Mouse (Mus musculus): ENCODE measurements at regions not wholly inside any gene's neighbourhood (a gene's known extent, or its start where the extent isn't known, plus 50 kb on each side); places are given as distances from the start of the nearest gene placed in this dataset.

DNA sequence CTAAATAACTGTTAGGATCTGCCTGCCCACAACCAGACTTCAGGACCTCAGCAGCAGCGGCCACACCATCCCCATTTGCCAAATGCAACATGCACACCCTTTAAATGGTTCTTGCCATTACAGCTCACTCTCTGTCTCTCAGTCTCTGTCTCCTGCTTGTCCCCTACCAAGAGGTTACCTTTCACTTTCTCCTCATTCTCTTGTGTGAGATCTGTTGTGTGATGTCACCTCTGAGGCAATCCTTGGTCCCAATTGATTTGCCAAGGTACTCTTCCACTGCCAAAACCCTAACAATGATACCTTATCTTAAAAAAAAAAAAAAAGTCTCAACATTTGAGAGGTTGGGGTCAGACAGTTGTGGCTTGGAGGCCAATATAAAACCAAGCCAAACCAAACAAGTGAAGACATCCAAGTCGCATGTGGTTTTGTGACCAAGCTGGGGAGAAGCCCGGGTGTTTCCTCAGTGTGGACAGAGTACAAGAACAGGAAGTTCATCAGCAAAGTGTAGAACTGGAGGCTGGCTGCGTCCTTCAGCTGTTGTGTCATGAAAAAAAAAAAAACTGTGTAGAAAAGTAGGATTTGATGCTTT, 464.2 kb downstream of the Slc4a3 start:
- TF ChIP-seq CTCF (IDR thresholded peaks at IDR 0.05; ENCODE audit: control insufficient read depth, insufficient read depth, insufficient read length), result no peak
- TF ChIP-seq CEBPB (IDR thresholded peaks at IDR 0.05; ENCODE audit: low read depth), result no peak
- no peak for TF ChIP-seq MAX (IDR thresholded peaks at IDR 0.05)
- TF ChIP-seq USF1 (IDR thresholded peaks at IDR 0.05; ENCODE audit: low read depth), result no peak

Measured in C2C12 (cell line).